Mouse (Mus musculus): ENCODE measurements at regions not wholly inside any gene's neighbourhood (a gene's known extent, or its start where the extent isn't known, plus 50 kb on each side); places are given as distances from the start of the nearest gene placed in this dataset.

DNA sequence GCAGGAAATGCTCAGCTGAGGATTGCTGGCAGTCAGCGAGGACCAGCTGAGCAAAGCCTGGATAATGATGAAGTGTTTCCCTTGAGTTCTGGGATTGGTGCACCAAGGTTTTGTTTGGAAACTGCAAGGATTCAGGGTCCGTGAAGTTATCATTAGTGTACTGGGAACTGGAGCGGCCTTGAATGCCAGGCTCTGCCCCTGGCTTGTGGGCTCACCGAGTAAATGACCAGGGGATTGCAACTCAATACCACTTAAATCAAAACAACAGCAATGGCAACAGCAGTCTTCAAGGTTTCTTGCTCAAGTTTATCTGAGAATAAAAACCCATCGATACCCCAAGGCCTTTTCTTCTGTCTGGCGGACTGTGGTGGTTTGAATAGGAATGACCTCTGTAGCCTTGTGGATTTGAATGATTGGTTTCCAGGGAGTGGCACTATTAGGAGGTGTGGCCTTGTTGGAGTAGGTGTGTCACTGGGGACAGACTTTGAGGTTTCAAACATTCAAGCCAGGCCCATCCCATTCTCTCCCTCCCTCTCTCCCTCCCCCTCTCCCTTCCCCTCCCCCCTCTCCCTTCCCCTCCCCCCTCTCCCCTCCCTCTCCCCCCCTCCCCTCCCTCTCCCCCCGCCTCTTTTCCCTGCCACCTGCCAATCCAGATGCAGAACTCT, 104.1 kb upstream of the Tnr start:
- no peaks in the 10 kb centered on the region for H3K4me1 ChIP-seq (replicated peaks; ENCODE audit: control insufficient read depth, insufficient read depth)
- H3K27me3 ChIP-seq (ENCODE audit: control insufficient read depth, insufficient read depth, low read length) = no peaks in the 10 kb centered on the region
- H3K4me3 ChIP-seq (ENCODE audit: low read depth, low read length) = no peak overlapping the region
- no peaks in the 10 kb centered on the region for H3K36me3 ChIP-seq (ENCODE audit: control insufficient read depth, insufficient read depth, low read length)
- ATAC-seq (ENCODE audit: low FRiP score, low TSS enrichment) = no peak
- H3K9me3 ChIP-seq (ENCODE audit: control insufficient read depth, low read length) = no peaks in the 10 kb centered on the region
- no peak overlapping the region for H3K27ac ChIP-seq (replicated peaks)
- no peak overlapping the region for H3K9ac ChIP-seq (ENCODE audit: low read length)
- TF ChIP-seq CTCF (IDR thresholded peaks at IDR 0.05; ENCODE audit: low read depth) (no peak), EP300 (optimal IDR thresholded peaks at IDR 0.05) (no peak)
- DNase-seq (ENCODE audit: low spot score) = no peak
- 55% methylated on average over 6 of the region's 7 CpGs for WGBS
- no peak overlapping the region for H3K4me2 ChIP-seq (replicated peaks; ENCODE audit: low read depth)

DNA sequence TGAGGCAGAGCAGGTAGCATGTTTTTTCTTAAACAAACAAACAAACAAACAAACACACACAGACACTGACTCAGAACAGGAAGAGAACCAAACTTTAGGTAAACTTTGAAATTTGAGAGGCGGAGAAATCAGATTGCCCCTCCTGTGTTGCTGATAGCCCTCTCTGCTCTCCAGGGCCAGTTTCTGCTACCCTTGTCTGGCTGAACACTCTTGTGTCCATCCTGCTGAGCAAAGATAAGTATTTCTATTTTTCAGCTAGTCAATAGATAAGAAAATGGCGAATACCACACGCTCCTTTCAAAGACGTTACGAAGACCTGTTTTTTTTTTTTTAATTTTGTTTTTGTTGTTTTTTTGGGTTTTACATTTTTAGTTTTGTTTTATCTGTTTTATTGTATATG, 103.4 kb upstream of the Tnr start:
- no peak overlapping the region for H3K4me3 ChIP-seq (ENCODE audit: low read depth, low read length)
- ATAC-seq (ENCODE audit: low FRiP score, low TSS enrichment) = no peak
- no peaks in the 10 kb centered on the region for H3K27me3 ChIP-seq (ENCODE audit: control insufficient read depth, insufficient read depth, low read length)
- no peak overlapping the region for H3K9ac ChIP-seq (ENCODE audit: low read length)
- no peaks in the 10 kb centered on the region for H3K9me3 ChIP-seq (ENCODE audit: control insufficient read depth, low read length)
- DNase-seq (ENCODE audit: low spot score) = no peak
- no peak overlapping the region for H3K4me2 ChIP-seq (replicated peaks; ENCODE audit: low read depth)
- no peak overlapping the region for H3K27ac ChIP-seq (replicated peaks)
- H3K36me3 ChIP-seq (ENCODE audit: control insufficient read depth, insufficient read depth, low read length) = no peaks in the 10 kb centered on the region
- WGBS = 91% methylated on average over 5 of the region's 5 CpGs
- H3K4me1 ChIP-seq (replicated peaks; ENCODE audit: control insufficient read depth, insufficient read depth) = no peaks in the 10 kb centered on the region
- TF ChIP-seq EP300 (optimal IDR thresholded peaks at IDR 0.05) (no peak), CTCF (IDR thresholded peaks at IDR 0.05; ENCODE audit: low read depth) (no peak)

DNA sequence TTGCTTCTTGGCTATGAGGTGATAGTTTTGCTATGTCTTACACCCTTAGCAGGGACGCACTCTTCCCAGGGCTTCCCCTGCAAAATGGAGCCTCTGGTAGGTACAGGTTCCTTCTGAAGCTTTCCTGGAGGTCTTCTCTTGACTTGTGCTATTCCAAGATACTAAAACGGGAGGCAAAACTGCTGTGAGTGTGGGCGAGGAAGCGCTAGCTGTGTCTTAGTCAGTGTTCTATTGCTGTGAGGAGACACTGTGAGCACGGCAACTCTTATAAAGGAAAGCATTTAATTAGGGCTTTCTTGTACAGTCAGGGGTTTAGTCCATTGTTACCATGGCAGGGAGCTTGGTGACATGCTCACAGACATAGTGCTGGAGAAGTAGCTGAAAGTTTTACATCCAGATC, 99.9 kb upstream of the Tnr start:
- no peak overlapping the region for H3K4me3 ChIP-seq (ENCODE audit: low read depth, low read length)
- H3K9ac ChIP-seq (ENCODE audit: low read length) = no peak overlapping the region
- H3K27ac ChIP-seq (replicated peaks) = no peak overlapping the region
- TF ChIP-seq CTCF (IDR thresholded peaks at IDR 0.05; ENCODE audit: low read depth) (no peak), EP300 (optimal IDR thresholded peaks at IDR 0.05) (no peak)
- no peaks in the 10 kb centered on the region for H3K4me1 ChIP-seq (replicated peaks; ENCODE audit: control insufficient read depth, insufficient read depth)
- H3K4me2 ChIP-seq (replicated peaks; ENCODE audit: low read depth) = no peak overlapping the region
- 93% methylated on average over 5 of the region's 5 CpGs for WGBS
- no peaks in the 10 kb centered on the region for H3K27me3 ChIP-seq (ENCODE audit: control insufficient read depth, insufficient read depth, low read length)
- DNase-seq (ENCODE audit: low spot score) (no peak), ATAC-seq (ENCODE audit: low FRiP score, low TSS enrichment) (no peak)
- H3K36me3 ChIP-seq (ENCODE audit: control insufficient read depth, insufficient read depth, low read length) = no peaks in the 10 kb centered on the region
- no peaks in the 10 kb centered on the region for H3K9me3 ChIP-seq (ENCODE audit: control insufficient read depth, low read length)

DNA sequence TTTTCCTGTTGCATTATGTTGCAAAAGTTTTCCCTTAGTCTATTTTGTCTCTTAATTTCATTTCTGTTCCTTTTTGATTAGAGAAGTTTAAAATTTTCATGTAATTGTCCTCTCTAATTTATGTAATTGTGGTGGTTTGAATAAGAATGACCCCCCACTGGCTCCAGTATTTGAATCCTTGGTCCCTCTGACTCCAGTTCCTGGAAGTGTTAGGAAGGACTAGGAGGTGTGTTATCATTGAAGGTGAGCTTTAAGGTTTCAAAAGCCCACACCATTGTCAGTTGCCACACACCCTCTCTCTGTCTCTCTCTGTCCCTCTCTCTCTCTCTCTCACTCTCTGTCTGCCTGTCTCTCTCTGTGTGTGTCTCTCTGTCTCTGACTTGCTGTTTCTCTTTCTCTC, 93.6 kb upstream of the Tnr start:
- Histone ChIP-seq H3K9me3 (ENCODE audit: control insufficient read depth, low read length) (no peaks in the 10 kb centered on the region), H3K4me1 (replicated peaks; ENCODE audit: control insufficient read depth, insufficient read depth) (no peaks in the 10 kb centered on the region), H3K27me3 (ENCODE audit: control insufficient read depth, insufficient read depth, low read length) (no peaks in the 10 kb centered on the region), H3K4me3 (ENCODE audit: low read depth, low read length) (no peak overlapping the region), H3K27ac (replicated peaks) (no peak overlapping the region), H3K9ac (ENCODE audit: low read length) (no peak overlapping the region), H3K4me2 (replicated peaks; ENCODE audit: low read depth) (no peak overlapping the region), H3K36me3 (ENCODE audit: control insufficient read depth, insufficient read depth, low read length) (no peaks in the 10 kb centered on the region)
- DNase-seq (ENCODE audit: low spot score) (no peak), ATAC-seq (ENCODE audit: low FRiP score, low TSS enrichment) (no peak)
- TF ChIP-seq CTCF (IDR thresholded peaks at IDR 0.05; ENCODE audit: low read depth) (no peak), EP300 (optimal IDR thresholded peaks at IDR 0.05) (no peak)

DNA sequence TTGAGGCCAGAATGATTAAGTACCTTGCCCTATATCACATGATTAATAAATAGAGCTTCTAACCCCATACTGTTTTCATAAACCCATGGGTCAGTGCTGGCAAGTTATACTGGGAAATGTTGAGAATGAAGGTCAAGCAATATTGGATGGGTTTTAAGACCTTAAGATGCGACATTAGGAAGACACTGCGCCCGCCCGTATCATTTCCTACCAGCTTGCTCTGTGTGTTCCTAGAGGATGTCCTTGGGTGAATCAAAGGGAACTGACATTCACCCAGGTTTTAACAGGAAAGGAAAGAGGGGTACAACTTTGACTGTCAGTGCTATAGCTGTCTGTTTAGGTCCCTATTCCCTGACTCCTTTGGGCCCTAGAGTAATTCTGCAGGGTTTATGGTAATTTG, 90.0 kb upstream of the Tnr start:
- Histone ChIP-seq H3K9me3 (ENCODE audit: control insufficient read depth, low read length) (no peaks in the 10 kb centered on the region), H3K36me3 (ENCODE audit: control insufficient read depth, insufficient read depth, low read length) (no peaks in the 10 kb centered on the region), H3K4me3 (ENCODE audit: low read depth, low read length) (no peak overlapping the region), H3K27me3 (ENCODE audit: control insufficient read depth, insufficient read depth, low read length) (no peaks in the 10 kb centered on the region), H3K4me1 (replicated peaks; ENCODE audit: control insufficient read depth, insufficient read depth) (no peaks in the 10 kb centered on the region), H3K4me2 (replicated peaks; ENCODE audit: low read depth) (no peak overlapping the region), H3K9ac (ENCODE audit: low read length) (no peak overlapping the region), H3K27ac (replicated peaks) (no peak overlapping the region)
- TF ChIP-seq CTCF (IDR thresholded peaks at IDR 0.05; ENCODE audit: low read depth) = no peak
- no peak for TF ChIP-seq EP300 (optimal IDR thresholded peaks at IDR 0.05)
- DNase-seq (ENCODE audit: low spot score) = no peak
- 94% methylated on average over 4 of the region's 4 CpGs for WGBS
- ATAC-seq (ENCODE audit: low FRiP score, low TSS enrichment) = no peak

DNA sequence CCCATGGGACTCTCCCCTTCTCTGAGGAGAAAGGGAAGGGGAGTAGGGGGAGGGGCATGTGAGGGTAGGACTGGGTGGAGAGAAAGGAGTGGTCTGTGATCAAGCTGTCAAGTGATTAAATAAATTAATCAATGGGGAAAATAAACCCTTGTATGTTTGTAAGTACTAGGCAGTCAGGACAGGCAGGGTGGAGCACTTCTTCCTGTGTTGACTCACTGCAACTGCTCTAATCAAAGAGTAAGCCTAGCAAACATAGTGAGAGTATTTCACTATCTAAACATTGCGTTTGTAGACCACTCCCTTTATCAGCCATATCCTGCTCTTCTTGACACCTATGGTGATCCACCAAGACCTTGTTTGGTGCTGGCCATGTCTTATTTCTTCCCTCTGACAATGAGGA, 82.8 kb upstream of the Tnr start:
- no peak for DNase-seq (ENCODE audit: low spot score)
- WGBS = 25% methylated on average over 1 of the region's 1 CpGs
- Histone ChIP-seq H3K4me2 (replicated peaks; ENCODE audit: low read depth) (no peak overlapping the region), H3K36me3 (ENCODE audit: control insufficient read depth, insufficient read depth, low read length) (no peaks in the 10 kb centered on the region), H3K27ac (replicated peaks) (no peak overlapping the region), H3K27me3 (ENCODE audit: control insufficient read depth, insufficient read depth, low read length) (no peaks in the 10 kb centered on the region), H3K4me1 (replicated peaks; ENCODE audit: control insufficient read depth, insufficient read depth) (no peaks in the 10 kb centered on the region), H3K4me3 (ENCODE audit: low read depth, low read length) (no peak overlapping the region), H3K9me3 (ENCODE audit: control insufficient read depth, low read length) (no peaks in the 10 kb centered on the region), H3K9ac (ENCODE audit: low read length) (no peak overlapping the region)
- ATAC-seq (ENCODE audit: low FRiP score, low TSS enrichment) = peak; percentile 74
- TF ChIP-seq CTCF (IDR thresholded peaks at IDR 0.05; ENCODE audit: low read depth) = no peak
- TF ChIP-seq EP300 (optimal IDR thresholded peaks at IDR 0.05) = no peak

All from stomach, postnatal 0 days (tissue).